Mouse (Mus musculus): ENCODE measurements around the gene Ell.

The Ell gene

GRCm38 (mm10) chr8:70638752-70639151 is 99.5 kb downstream of the Ell start:
- in situ Hi-C loops (cut with MboI, MseI), result loop anchor here (5.0 kb wide), 1 partner anchor 86 kb away; no protein-coding TSS in a partner anchor
